Mouse (Mus musculus) small intestine, adult 2 months (tissue): ENCODE measurements around the gene Msx3. TPM values are rescaled to one million over a fixed set of nuclear protein-coding genes. Genes with fewer than 3 reads are reported as not detected.

ENCODE experiments used
- H3K27ac ChIP-seq: fragments of 200-500 bp; 2 replicates; pipeline ENCODE4 v1.5.1; 2012; ENCODE audit warnings: low read depth, low read length, control low read depth, inconsistent platforms; ENCODE audit not compliant: insufficient read depth
- H3K27me3 ChIP-seq: fragments of 200-500 bp; 2 replicates; pipeline ENCODE4 v1.6.1; 2012; ENCODE audit warnings: mild to moderate bottlenecking, moderate library complexity, low read length, inconsistent platforms; ENCODE audit not compliant: control insufficient read depth, insufficient read depth
- H3K36me3 ChIP-seq: fragments of 200-500 bp; 2 replicates; pipeline ENCODE4 v1.6.1; 2012; ENCODE audit warnings: mild to moderate bottlenecking, low read length, control low read depth, inconsistent platforms; ENCODE audit not compliant: control insufficient read depth, insufficient read depth
- H3K4me1 ChIP-seq: fragments of 200-500 bp; 2 replicates; pipeline ENCODE4 v1.6.1; 2012; ENCODE audit warnings: low read length, inconsistent platforms, mixed read lengths; ENCODE audit not compliant: control insufficient read depth, insufficient read depth, insufficient read length
- H3K4me3 ChIP-seq: fragments of 200-500 bp; 2 replicates; pipeline ENCODE4 v1.5.1; 2012; ENCODE audit warnings: low read depth, mild to moderate bottlenecking, control low read depth, inconsistent platforms, low read length, moderate library complexity
- CTCF ChIP-seq: fragments of 200-500 bp; IDR thresholded peaks from 2 replicates; pipeline ENCODE4 v1.5.1; 2012; ENCODE audit warnings: low read depth, mild to moderate bottlenecking, control low read depth, inconsistent platforms, low read length, moderate library complexity, mixed read lengths; ENCODE audit not compliant: insufficient replicate concordance, insufficient read length; ENCODE audit errors: extremely low read depth
- POLR2A ChIP-seq: fragments of 200-500 bp; IDR thresholded peaks from 2 replicates; pipeline ENCODE4 v1.6.1; 2012; ENCODE audit warnings: low read depth, mild to moderate bottlenecking, control low read depth, inconsistent platforms, low read length, moderate library complexity
- WGBS: fragments of 180-500 bp; shearing (Covaris S2); methylation state at CpG from one replicate; pipeline ENCODE4 v1.1.7; 2018; 5-methylcytosine and 5-hydroxymethylcytosine counted together
- polyA plus RNA-seq: library from polyadenylated mRNA; depleted of rRNA; stranded (reverse); fragments of >200 nt; gene quantifications from 2 replicates; pipeline ENCODE4 v1.2.3, GENCODE M21; 2012; rRNA removed

Gene Msx3
- polyA plus RNA-seq, 1 experiment, result not detected

DNA sequence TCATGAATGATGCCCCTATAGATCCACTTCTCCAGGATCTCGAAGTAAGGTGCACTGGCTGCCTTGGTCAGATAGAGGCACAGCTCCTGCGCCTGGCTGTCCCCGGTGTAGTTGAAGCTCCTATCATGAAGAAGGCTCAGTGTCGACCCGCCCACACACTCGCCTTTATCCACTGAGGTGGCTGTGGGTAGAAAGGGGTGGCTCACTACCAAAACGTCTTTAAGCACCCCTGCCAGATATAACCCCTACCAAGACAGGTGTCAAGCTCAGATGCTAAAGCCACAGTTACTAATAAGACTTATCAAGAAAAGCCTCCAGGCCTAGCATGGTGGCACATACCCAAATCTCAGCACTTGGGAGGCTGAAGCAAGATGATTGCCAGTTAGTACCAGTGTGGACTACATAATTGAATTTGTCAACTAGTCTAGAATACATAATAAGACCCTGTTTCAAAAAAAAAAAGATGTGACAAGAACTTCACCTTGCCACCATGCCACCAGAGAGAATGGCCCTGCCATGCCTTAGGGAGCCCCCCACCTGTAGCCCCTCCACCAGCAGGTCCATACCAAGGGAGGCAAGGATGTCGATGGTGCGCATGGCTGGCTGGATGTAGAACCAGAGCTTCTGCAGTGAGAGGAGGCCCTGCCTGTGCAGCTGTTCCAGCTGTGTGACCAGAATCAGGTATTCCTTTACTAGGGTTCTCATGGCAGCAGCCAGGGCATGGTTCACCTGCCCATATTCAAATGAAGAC lies 41.9 kb downstream of the Msx3 start:
- WGBS, result 92% methylated on average over 9 of the region's 9 CpGs
- H3K4me1 ChIP-seq, result no peaks in the 10 kb centered on the region
- H3K27me3 ChIP-seq, result no peaks in the 10 kb centered on the region
- no peak overlapping the region for H3K27ac ChIP-seq
- peaks cover 17% of the 10 kb centered on the region for H3K36me3 ChIP-seq
- no peak overlapping the region for H3K4me3 ChIP-seq
- no peak for TF ChIP-seq CTCF
- TF ChIP-seq POLR2A, result no peak

DNA sequence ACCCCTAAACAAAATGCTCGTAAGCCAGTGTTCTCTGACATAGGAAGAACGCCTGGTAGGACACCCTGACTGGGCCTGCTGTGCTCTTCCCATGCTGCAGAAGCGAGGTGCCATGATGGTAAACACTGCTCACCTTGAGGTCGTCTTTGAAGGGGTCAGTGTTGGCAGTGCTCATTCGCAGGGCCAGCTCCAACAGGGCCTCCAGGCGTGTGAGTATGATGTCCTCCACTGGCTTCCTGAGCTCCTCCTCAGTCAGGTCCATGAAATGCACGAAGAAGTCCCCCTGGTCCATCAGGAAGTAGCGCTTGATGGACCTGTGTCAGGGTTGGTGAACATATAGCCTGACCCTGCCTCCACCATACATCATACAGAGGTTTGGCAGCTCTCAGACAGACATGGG lies 44.2 kb downstream of the Msx3 start:
- TF ChIP-seq POLR2A (no peak), CTCF (no peak)
- Histone ChIP-seq H3K4me3 (no peak overlapping the region), H3K27me3 (no peaks in the 10 kb centered on the region), H3K36me3 (peaks cover 22% of the 10 kb centered on the region), H3K27ac (no peak overlapping the region), H3K4me1 (no peaks in the 10 kb centered on the region)
- 90% methylated on average over 8 of the region's 8 CpGs for WGBS

- no peaks in the 10 kb centered on the region for H3K4me1 ChIP-seq
- no peak overlapping the region for H3K4me3 ChIP-seq
- H3K27me3 ChIP-seq, result no peaks in the 10 kb centered on the region
- TF ChIP-seq POLR2A, result no peak
- TF ChIP-seq CTCF, result no peak
- H3K36me3 ChIP-seq, result peaks cover 40% of the 10 kb centered on the region
- 86% methylated on average over 12 of the region's 12 CpGs for WGBS
- no peak overlapping the region for H3K27ac ChIP-seq
Observed at GRCm38 (mm10) chr7:140001086-140001740, 47.7 kb downstream of the Msx3 start.

- no peak overlapping the region for H3K4me3 ChIP-seq
- H3K4me1 ChIP-seq, result no peaks in the 10 kb centered on the region
- no peak overlapping the region for H3K27ac ChIP-seq
- TF ChIP-seq POLR2A (no peak), CTCF (no peak)
- H3K27me3 ChIP-seq, result no peaks in the 10 kb centered on the region
- 94% methylated on average over 13 of the region's 13 CpGs for WGBS
- H3K36me3 ChIP-seq, result peaks cover 30% of the 10 kb centered on the region
Observed at GRCm38 (mm10) chr7:139998691-139999350, 50.1 kb downstream of the Msx3 start.

Other genes starting within 250 kb of the Msx3 start
- gene Adgra1, start 214.9 kb downstream of the Msx3 start, polyA plus RNA-seq, result 0.11 and 0.25 TPM in 2 replicates
- 0.16 and 0.18 TPM in 2 replicates for gene Kndc1, start 154.4 kb downstream of the Msx3 start, polyA plus RNA-seq
- gene Utf1, start 105.3 kb downstream of the Msx3 start, polyA plus RNA-seq, result 0.20 and 0.67 TPM in 2 replicates
- gene 6430531B16Rik, start 70.3 kb downstream of the Msx3 start, polyA plus RNA-seq, result 0.06 and 0.16 TPM in 2 replicates
- gene Adam8, start 56.5 kb downstream of the Msx3 start, polyA plus RNA-seq, result 4.9 and 7.3 TPM in 2 replicates
- 54.9 and 68.9 TPM in 2 replicates for gene Zfp511, start 12.7 kb downstream of the Msx3 start, polyA plus RNA-seq
- 5.1 and 9.1 TPM in 2 replicates for gene Tubgcp2, start 12.4 kb downstream of the Msx3 start, polyA plus RNA-seq
- 1.0 and 1.4 TPM in 2 replicates for gene Caly, start 33.5 kb upstream of the Msx3 start, polyA plus RNA-seq
- gene Prap1, start 44.3 kb upstream of the Msx3 start, polyA plus RNA-seq, result 3,061 and 5,933 TPM in 2 replicates
- gene Fuom, start 53.4 kb upstream of the Msx3 start, polyA plus RNA-seq, result 76.8 and 111 TPM in 2 replicates
- 11.0 and 13.5 TPM in 2 replicates for gene Paox, start 66.7 kb upstream of the Msx3 start, polyA plus RNA-seq
- 47.4 and 48.1 TPM in 2 replicates for gene Echs1, start 67.4 kb upstream of the Msx3 start, polyA plus RNA-seq
- 8.3 and 16.6 TPM in 2 replicates for gene Mtg1, start 88.5 kb upstream of the Msx3 start, polyA plus RNA-seq
- 0.29 and 0.34 TPM in 2 replicates for gene Sprn, start 105.8 kb upstream of the Msx3 start, polyA plus RNA-seq
- gene Olfr522, start 115.7 kb upstream of the Msx3 start, polyA plus RNA-seq, result not detected in 2 replicates
- gene Olfr523, start 124.1 kb upstream of the Msx3 start, polyA plus RNA-seq, result not detected in 2 replicates
- gene Olfr524, start 156.9 kb upstream of the Msx3 start, polyA plus RNA-seq, result not detected in 2 replicates
- 0.22 and 1.2 TPM in 2 replicates for gene Cd163l1, start 169.2 kb upstream of the Msx3 start, polyA plus RNA-seq
- gene 5830411N06Rik, start 198.2 kb upstream of the Msx3 start, polyA plus RNA-seq, result 0.18 and 0.28 TPM in 2 replicates